Mouse (Mus musculus) limb, embryonic 12.5 days (tissue): ENCODE results near the gene Dtx3l. TPM values are rescaled to one million over a fixed set of nuclear protein-coding genes. Genes with fewer than 3 reads are reported as not detected.
"Not testable (repeated sequence)": the region's sequence is repeated elsewhere in the genome, so short reads cannot be mapped to it uniquely, and the experiment has no call there.

Source experiments
- ATAC-seq: fragments of 200-750 bp; cut with Nextera tagmentation; 2 replicates; pipeline ENCODE4 v1.8.0; 2017; ENCODE audit warnings: low read depth, moderate TSS enrichment; ENCODE audit not compliant: insufficient number of reproducible peaks, insufficient read depth, low FRiP score, low TSS enrichment
- H3K27ac ChIP-seq: fragments of 300-500 bp; sonication (generic); 2 replicates; pipeline ENCODE4 v1.5.1; 2016; ENCODE audit warnings: mild to moderate bottlenecking, moderate library complexity
- H3K27me3 ChIP-seq: fragments of 300-500 bp; sonication (generic); 2 replicates; pipeline ENCODE4 v1.6.1; 2016; ENCODE audit warnings: mild to moderate bottlenecking, moderate library complexity
- H3K36me3 ChIP-seq: fragments of 300-500 bp; sonication (generic); 2 replicates; pipeline ENCODE4 v1.6.1; 2016; ENCODE audit warnings: mild to moderate bottlenecking, moderate library complexity
- H3K4me1 ChIP-seq: fragments of 300-500 bp; sonication (generic); replicated peaks from 2 replicates; pipeline ENCODE4 v1.6.1; 2016
- H3K4me2 ChIP-seq: fragments of 300-500 bp; sonication (generic); 2 replicates; pipeline ENCODE4 v1.6.1; 2016; ENCODE audit warnings: mild to moderate bottlenecking, moderate library complexity
- H3K4me3 ChIP-seq: fragments of 300-500 bp; sonication (generic); replicated peaks from 2 replicates; pipeline ENCODE4 v1.5.1; 2016; ENCODE audit warnings: mild to moderate bottlenecking
- H3K9ac ChIP-seq: fragments of 300-500 bp; sonication (generic); replicated peaks from 2 replicates; pipeline ENCODE4 v1.6.1; 2016; ENCODE audit warnings: mild to moderate bottlenecking, moderate library complexity
- H3K9me3 ChIP-seq: fragments of 300-500 bp; sonication (generic); 2 replicates; pipeline ENCODE4 v1.6.1; 2016; ENCODE audit warnings: mild to moderate bottlenecking, moderate library complexity
- WGBS: fragments of 180-500 bp; shearing (Covaris S2); methylation state at CpG from one replicate; pipeline ENCODE4 v1.1.7; 2016; 5-methylcytosine and 5-hydroxymethylcytosine counted together
- polyA plus RNA-seq: library from polyadenylated mRNA; unstranded; fragments of >200 nt; fragmentation: Nextera tagmentation; extraction: Ambion mirVana; gene quantifications from 2 replicates; pipeline ENCODE4 v1.2.1, GENCODE M21; 2016

Gene Dtx3l
- polyA plus RNA-seq, 1 experiment from 2014 or later = 3.8 TPM

- 52% methylated on average over 3 of the region's 3 CpGs for WGBS
- Histone ChIP-seq H3K9me3 (no peaks in the 10 kb centered on the region), H3K4me1 (0 out of 2 replicates have a peak, but pooled peaks cover 2% of the 10 kb centered on the region), H3K4me2 (no peak overlapping the region), H3K9ac (no peak overlapping the region), H3K27ac (no peak overlapping the region), H3K4me3 (no peak overlapping the region), H3K27me3 (no peaks in the 10 kb centered on the region), H3K36me3 (no peaks in the 10 kb centered on the region)
- ATAC-seq = no peak
Measured at GRCm38 (mm10) chr16:35905355-35905754, 33.6 kb downstream of the Dtx3l start.

- no peaks in the 10 kb centered on the region for H3K9me3 ChIP-seq
- H3K27ac ChIP-seq = no peak overlapping the region
- H3K4me1 ChIP-seq = 0 out of 2 replicates have a peak, but pooled peaks cover 2% of the 10 kb centered on the region
- WGBS = 68% methylated on average over 4 of the region's 4 CpGs
- ATAC-seq = no peak
- H3K9ac ChIP-seq = no peak overlapping the region
- no peak overlapping the region for H3K4me3 ChIP-seq
- no peaks in the 10 kb centered on the region for H3K27me3 ChIP-seq
- no peaks in the 10 kb centered on the region for H3K36me3 ChIP-seq
- no peak overlapping the region for H3K4me2 ChIP-seq
Measured at GRCm38 (mm10) chr16:35904121-35904736, 34.7 kb downstream of the Dtx3l start.

GRCm38 (mm10) chr16:35903014-35903640 lies 35.8 kb downstream of the Dtx3l start:
- Histone ChIP-seq H3K4me1 (0 out of 2 replicates have a peak, but pooled peaks cover 2% of the 10 kb centered on the region), H3K9me3 (no peaks in the 10 kb centered on the region), H3K27ac (no peak overlapping the region), H3K4me3 (no peak overlapping the region), H3K4me2 (no peak overlapping the region), H3K27me3 (no peaks in the 10 kb centered on the region), H3K36me3 (no peaks in the 10 kb centered on the region), H3K9ac (no peak overlapping the region)
- 93% methylated on average over 6 of the region's 6 CpGs for WGBS
- ATAC-seq = no peak

- no peak overlapping the region for H3K4me3 ChIP-seq
- H3K36me3 ChIP-seq = no peaks in the 10 kb centered on the region
- no peak overlapping the region for H3K9ac ChIP-seq
- WGBS = 82% methylated on average over 3 of the region's 3 CpGs
- no peak overlapping the region for H3K27ac ChIP-seq
- H3K9me3 ChIP-seq = peaks cover 6% of the 10 kb centered on the region; the same call in 1 of the 2 replicates
- no peaks in the 10 kb centered on the region for H3K27me3 ChIP-seq
- ATAC-seq = no peak
- no peak overlapping the region for H3K4me2 ChIP-seq
- 0 out of 2 replicates have a peak, but pooled peaks cover 2% of the 10 kb centered on the region for H3K4me1 ChIP-seq
Measured at GRCm38 (mm10) chr16:35900541-35900940, 38.4 kb downstream of the Dtx3l start.

GRCm38 (mm10) chr16:35894997-35895396 lies 44.0 kb downstream of the Dtx3l start:
- Histone ChIP-seq H3K9me3 (peaks cover 6% of the 10 kb centered on the region; the same call in 1 of the 2 replicates), H3K27me3 (no peaks in the 10 kb centered on the region), H3K4me2 (no peak overlapping the region), H3K4me1 (no peaks in the 10 kb centered on the region), H3K9ac (no peak overlapping the region), H3K4me3 (no peak overlapping the region), H3K27ac (no peak overlapping the region), H3K36me3 (no peaks in the 10 kb centered on the region)
- ATAC-seq = no peak
- WGBS = 48% methylated on average over 6 of the region's 6 CpGs

GRCm38 (mm10) chr16:35891603-35892002 lies 47.3 kb downstream of the Dtx3l start:
- not testable (repeated sequence) for H3K9me3 ChIP-seq, H3K4me2 ChIP-seq, H3K27me3 ChIP-seq, ATAC-seq, H3K36me3 ChIP-seq, H3K4me3 ChIP-seq, H3K9ac ChIP-seq, H3K4me1 ChIP-seq, H3K27ac ChIP-seq
- whole genome bisulfite sequencing = 76% methylated on average over 5 of the region's 5 CpGs

- Histone ChIP-seq H3K36me3 (no peaks in the 10 kb centered on the region), H3K27me3 (no peaks in the 10 kb centered on the region), H3K4me1 (no peaks in the 10 kb centered on the region), H3K4me2 (no peak overlapping the region), H3K9me3 (no peaks in the 10 kb centered on the region), H3K9ac (no peak overlapping the region), H3K4me3 (no peak overlapping the region), H3K27ac (no peak overlapping the region)
- WGBS = 76% methylated on average over 3 of the region's 3 CpGs
- no peak for ATAC-seq
Measured at GRCm38 (mm10) chr16:35890645-35891044, 48.3 kb downstream of the Dtx3l start.

GRCm38 (mm10) chr16:35888910-35889309 lies 50.0 kb downstream of the Dtx3l start:
- Histone ChIP-seq H3K36me3 (no peaks in the 10 kb centered on the region), H3K4me2 (no peak overlapping the region), H3K9me3 (no peaks in the 10 kb centered on the region), H3K4me1 (no peaks in the 10 kb centered on the region), H3K9ac (no peak overlapping the region), H3K27ac (no peak overlapping the region), H3K4me3 (no peak overlapping the region), H3K27me3 (no peaks in the 10 kb centered on the region)
- no peak for ATAC-seq
- WGBS = 95% methylated on average over 5 of the region's 5 CpGs

GRCm38 (mm10) chr16:35888174-35888573 lies 50.8 kb downstream of the Dtx3l start:
- 76% methylated on average over 7 of the region's 7 CpGs for WGBS
- no peaks in the 10 kb centered on the region for H3K9me3 ChIP-seq
- no peak overlapping the region for H3K4me3 ChIP-seq
- no peak for ATAC-seq
- no peak overlapping the region for H3K9ac ChIP-seq
- H3K27me3 ChIP-seq = no peaks in the 10 kb centered on the region
- H3K36me3 ChIP-seq = no peaks in the 10 kb centered on the region
- no peaks in the 10 kb centered on the region for H3K4me1 ChIP-seq
- H3K27ac ChIP-seq = no peak overlapping the region
- H3K4me2 ChIP-seq = no peak overlapping the region

Other genes starting within 250 kb of the Dtx3l start
- gene Dirc2, start 169.8 kb downstream of the Dtx3l start, polyA plus RNA-seq = 17.0 and 21.3 TPM in 2 replicates
- 21.6 and 22.9 TPM in 2 replicates for gene Hspbap1, start 168.8 kb downstream of the Dtx3l start, polyA plus RNA-seq
- 0.43 and 0.46 TPM in 2 replicates for gene Parp14, start 67.6 kb downstream of the Dtx3l start, polyA plus RNA-seq
- 3.8 TPM in 2 replicates for gene Parp9, start 681 bp downstream of the Dtx3l start, polyA plus RNA-seq
- gene Kpna1, start 39.6 kb upstream of the Dtx3l start, polyA plus RNA-seq = 48.4 and 51.0 TPM in 2 replicates
- 11.3 and 11.6 TPM in 2 replicates for gene Wdr5b, start 102.0 kb upstream of the Dtx3l start, polyA plus RNA-seq
- gene Fam162a, start 132.4 kb upstream of the Dtx3l start, polyA plus RNA-seq = 340 and 357 TPM in 2 replicates
- 100 and 108 TPM in 2 replicates for gene Ccdc58, start 132.5 kb upstream of the Dtx3l start, polyA plus RNA-seq
- gene Csta1, start 192.1 kb upstream of the Dtx3l start, polyA plus RNA-seq = 0.16 and 0.58 TPM in 2 replicates
- gene Stfa2l1, start 217.7 kb upstream of the Dtx3l start, polyA plus RNA-seq = not detected in 2 replicates
- 1.2 and 1.4 TPM in 2 replicates for gene Gm5483, start 245.1 kb upstream of the Dtx3l start, polyA plus RNA-seq